21 mouse cellular contexts compared by ENCODE assay signal in the genomic region with DNA sequence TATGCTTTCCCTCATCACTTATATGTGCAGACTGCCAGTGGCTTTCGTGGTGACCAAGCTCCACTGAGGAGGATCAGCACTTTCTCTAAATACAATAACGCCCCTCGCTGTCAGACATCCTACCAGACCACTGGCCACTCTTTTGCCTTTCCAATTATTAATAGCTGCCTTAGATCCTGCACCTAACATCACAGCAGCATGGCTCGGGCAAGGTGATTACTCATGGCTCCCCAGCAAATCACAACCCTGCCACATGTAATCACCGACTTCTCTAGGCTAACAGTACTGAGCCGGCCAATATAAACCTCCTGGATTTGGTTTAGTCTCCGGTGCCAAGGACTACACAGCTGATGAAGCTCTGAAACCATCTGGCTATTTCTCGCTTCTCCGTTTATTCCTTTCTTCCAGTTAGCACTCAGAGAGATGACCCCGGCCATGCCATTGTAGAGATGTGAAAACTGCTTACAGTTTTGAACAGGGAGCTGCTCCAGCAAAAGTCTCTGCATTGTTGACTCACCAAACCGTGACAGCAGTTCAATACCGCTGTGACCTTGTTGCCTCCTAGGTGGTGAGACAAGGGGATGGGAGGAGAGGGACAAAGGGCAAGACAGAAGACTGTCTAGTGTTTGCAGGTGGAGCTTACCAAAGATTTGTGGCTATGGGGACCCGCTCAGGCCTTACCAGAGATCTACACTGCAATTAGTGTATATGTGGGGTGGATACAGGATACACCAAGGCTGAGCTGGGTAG. TPM values are rescaled to one million over a fixed set of nuclear protein-coding genes. Genes with fewer than 3 reads are reported as not detected.
A peak's percentile ranks its signal among the peaks of the same experiment; 100 is the strongest.
DNase-seq lines count a peak whose midpoint lies in the region; ATAC-seq and TF ChIP-seq lines count a peak whose summit lies in the region.
"Had no signal": no experiment of that assay in that cellular context is flagged by ENCODE, and none has a peak within 500 bp of the region (broad histone marks: within the 10 kb centered on the region; RNA-seq: fewer than 3 reads in every experiment).

No protein-coding gene starts in this region.

- TF ChIP-seq CTCF in lung, embryonic 14.5 days (IDR thresholded peaks at IDR 0.05; ENCODE audit: low read depth): no peak

- no peaks in the 10 kb centered on the region for H3K4me1 ChIP-seq in forebrain, embryonic 14.5 days (ENCODE audit: control insufficient read depth, insufficient read depth, low read length)
- no peaks in the 10 kb centered on the region for H3K4me1 ChIP-seq in forebrain, embryonic 11.5 days (replicated peaks; ENCODE audit: control insufficient read depth, insufficient read depth, low read length)
- H3K4me1 ChIP-seq in heart, embryonic 10.5 days: peaks cover 14% of the 10 kb centered on the region
- peaks cover 6% of the 10 kb centered on the region; the same call in 1 of the 2 replicates for H3K4me1 ChIP-seq in heart, embryonic 11.5 days (ENCODE audit: control insufficient read depth, insufficient read depth, low read length)
- H3K4me1 ChIP-seq in lung, embryonic 14.5 days (ENCODE audit: insufficient read depth): no peaks in the 10 kb centered on the region
- peaks cover 18% of the 10 kb centered on the region for H3K4me1 ChIP-seq in limb, embryonic 10.5 days
- H3K4me1 ChIP-seq: embryonic facial prominence, embryonic 12.5 days; hindbrain, embryonic 13.5 days had no signal

- H3K27ac ChIP-seq in forebrain, embryonic 14.5 days (ENCODE audit: low read depth, low read length): no peak overlapping the region
- H3K27ac ChIP-seq in forebrain, embryonic 11.5 days (ENCODE audit: low read depth, low read length): no peak overlapping the region
- no peak overlapping the region for H3K27ac ChIP-seq in heart, embryonic 10.5 days
- H3K27ac ChIP-seq in heart, embryonic 11.5 days (ENCODE audit: low read depth, low read length): no peak overlapping the region
- H3K27ac ChIP-seq in lung, embryonic 14.5 days (ENCODE audit: low read depth): no peak overlapping the region
- H3K27ac ChIP-seq in limb, embryonic 10.5 days: no peak overlapping the region
- H3K27ac ChIP-seq: embryonic facial prominence, embryonic 12.5 days; forebrain, embryonic 13.5 days; hindbrain, embryonic 13.5 days; hindbrain, postnatal 0 days had no signal

- WGBS in forebrain, embryonic 14.5 days: 77% methylated on average over 13 of the region's 13 CpGs
- WGBS in forebrain, embryonic 11.5 days: 86% methylated on average over 13 of the region's 13 CpGs
- 80% methylated on average over 13 of the region's 13 CpGs for WGBS in heart, embryonic 10.5 days
- 76% methylated on average over 13 of the region's 13 CpGs for WGBS in heart, embryonic 11.5 days (ENCODE audit: insufficient replicate concordance)
- WGBS in lung, embryonic 14.5 days: 56% methylated on average over 13 of the region's 13 CpGs
- WGBS in limb, embryonic 10.5 days: 85% methylated on average over 13 of the region's 13 CpGs

- no peaks in the 10 kb centered on the region for H3K9me3 ChIP-seq in forebrain, embryonic 14.5 days (replicated peaks; ENCODE audit: control insufficient read depth, low read length)
- H3K9me3 ChIP-seq in forebrain, embryonic 11.5 days (ENCODE audit: control insufficient read depth, low read length): no peaks in the 10 kb centered on the region
- no peaks in the 10 kb centered on the region for H3K9me3 ChIP-seq in heart, embryonic 10.5 days
- no peaks in the 10 kb centered on the region for H3K9me3 ChIP-seq in heart, embryonic 11.5 days (replicated peaks; ENCODE audit: control insufficient read depth, low read length)
- H3K9me3 ChIP-seq in lung, embryonic 14.5 days (ENCODE audit: low read depth, low read length): no peaks in the 10 kb centered on the region
- no peaks in the 10 kb centered on the region for H3K9me3 ChIP-seq in limb, embryonic 10.5 days (replicated peaks)
- H3K9me3 ChIP-seq: embryonic facial prominence, embryonic 12.5 days; forebrain, embryonic 13.5 days; hindbrain, embryonic 13.5 days had no signal

- no peak for ATAC-seq in forebrain, embryonic 14.5 days
- ATAC-seq in forebrain, embryonic 11.5 days (replicated peaks; ENCODE audit: low FRiP score): no peak
- ATAC-seq in heart, embryonic 11.5 days (replicated peaks; ENCODE audit: insufficient number of reproducible peaks, low FRiP score, low TSS enrichment): no peak
- peak; percentile 19; the same call in 1 of the 2 replicates for ATAC-seq in lung, embryonic 14.5 days (ENCODE audit: insufficient read depth)
- ATAC-seq: forebrain, embryonic 13.5 days; hindbrain, postnatal 0 days had no signal

- H3K4me3 ChIP-seq in forebrain, embryonic 14.5 days (ENCODE audit: low read depth, low read length): no peak overlapping the region
- H3K4me3 ChIP-seq in forebrain, embryonic 11.5 days (ENCODE audit: low read depth, low read length): no peak overlapping the region
- no peak overlapping the region for H3K4me3 ChIP-seq in heart, embryonic 10.5 days
- H3K4me3 ChIP-seq in heart, embryonic 11.5 days (ENCODE audit: low read depth, low read length): no peak overlapping the region
- H3K4me3 ChIP-seq in lung, embryonic 14.5 days (ENCODE audit: low read depth, low read length): no peak overlapping the region
- H3K4me3 ChIP-seq in limb, embryonic 10.5 days: no peak overlapping the region
- H3K4me3 ChIP-seq: embryonic facial prominence, embryonic 12.5 days; forebrain, embryonic 13.5 days; hindbrain, embryonic 13.5 days had no signal

- H3K4me2 ChIP-seq in forebrain, embryonic 14.5 days (ENCODE audit: low read length): no peak overlapping the region
- H3K4me2 ChIP-seq in forebrain, embryonic 11.5 days (ENCODE audit: low read depth, low read length, severe bottlenecking): no peak overlapping the region
- H3K4me2 ChIP-seq in heart, embryonic 11.5 days: no peak overlapping the region
- no peak overlapping the region for H3K4me2 ChIP-seq in lung, embryonic 14.5 days
- H3K4me2 ChIP-seq: embryonic facial prominence, embryonic 12.5 days; forebrain, embryonic 13.5 days; hindbrain, embryonic 13.5 days had no signal

- no peaks in the 10 kb centered on the region for H3K36me3 ChIP-seq in forebrain, embryonic 14.5 days (ENCODE audit: control insufficient read depth, insufficient read depth, low read length)
- H3K36me3 ChIP-seq in forebrain, embryonic 11.5 days (ENCODE audit: control insufficient read depth, insufficient read depth, low read length): no peaks in the 10 kb centered on the region; the same call in 1 of the 2 replicates
- H3K36me3 ChIP-seq in heart, embryonic 10.5 days: no peaks in the 10 kb centered on the region
- H3K36me3 ChIP-seq in heart, embryonic 11.5 days (ENCODE audit: control insufficient read depth, insufficient read depth, low read length): no peaks in the 10 kb centered on the region
- no peaks in the 10 kb centered on the region for H3K36me3 ChIP-seq in lung, embryonic 14.5 days (ENCODE audit: insufficient read depth)
- H3K36me3 ChIP-seq in limb, embryonic 10.5 days: no peaks in the 10 kb centered on the region
- H3K36me3 ChIP-seq: embryonic facial prominence, embryonic 12.5 days had no signal

- H3K9ac ChIP-seq in forebrain, embryonic 14.5 days (ENCODE audit: low read length): no peak overlapping the region
- H3K9ac ChIP-seq in forebrain, embryonic 11.5 days (ENCODE audit: low read length): no peak overlapping the region
- H3K9ac ChIP-seq in heart, embryonic 11.5 days (ENCODE audit: low read depth, low read length): no peak overlapping the region
- no peak overlapping the region for H3K9ac ChIP-seq in lung, embryonic 14.5 days
- H3K9ac ChIP-seq: embryonic facial prominence, embryonic 12.5 days had no signal

- H3K27me3 ChIP-seq in forebrain, embryonic 14.5 days (replicated peaks; ENCODE audit: control insufficient read depth, insufficient read depth, low read length): no peaks in the 10 kb centered on the region
- no peaks in the 10 kb centered on the region for H3K27me3 ChIP-seq in forebrain, embryonic 11.5 days (ENCODE audit: control insufficient read depth, insufficient read depth, low read length)
- H3K27me3 ChIP-seq in heart, embryonic 10.5 days (ENCODE audit: insufficient read depth, poor library complexity, severe bottlenecking): no peaks in the 10 kb centered on the region
- H3K27me3 ChIP-seq in heart, embryonic 11.5 days (ENCODE audit: control insufficient read depth, insufficient read depth, low read length): no peaks in the 10 kb centered on the region
- no peaks in the 10 kb centered on the region for H3K27me3 ChIP-seq in lung, embryonic 14.5 days (ENCODE audit: insufficient read depth, low read length)
- H3K27me3 ChIP-seq in limb, embryonic 10.5 days (ENCODE audit: low read depth, poor library complexity, severe bottlenecking): no peaks in the 10 kb centered on the region
- H3K27me3 ChIP-seq: embryonic facial prominence, embryonic 12.5 days; forebrain, embryonic 13.5 days had no signal

- DNase-seq in forebrain, embryonic 14.5 days (ENCODE audit: low spot score): peak; percentile 29
- DNase-seq in forebrain, embryonic 11.5 days (ENCODE audit: low spot score): no peak
- peak; percentile 57 for DNase-seq in heart, embryonic 10.5 days (ENCODE audit: low spot score)
- peak; percentile 35 for DNase-seq in lung, embryonic 14.5 days
- DNase-seq in lung, postnatal 14 days: no peak
- DNase-seq in limb, embryonic 10.5 days (ENCODE audit: low spot score): peak; percentile 23
- no peak for DNase-seq in thymus, postnatal 25 days
- DNase-seq: adrenal gland, postnatal 25 days; cerebellum, adult 2 months; cerebellum, postnatal 25 days; gastrocnemius, postnatal 14 days; heart, postnatal 10 days had no signal

RNA-seq across cellular contexts. Expression of a gene that starts 19.2 kb away (rescaled TPM):
- polyA plus RNA-seq in forebrain, embryonic 14.5 days (2014; fragmentation: Nextera tagmentation; extraction: Ambion mirVana): 21.0 and 22.9 TPM in 2 replicates
- 8.2 and 8.8 TPM in 2 replicates for polyA plus RNA-seq in forebrain, embryonic 11.5 days (2014; fragmentation: Nextera tagmentation; extraction: Ambion mirVana)
- polyA plus RNA-seq in heart, embryonic 10.5 days (2016; fragmentation: Nextera tagmentation; extraction: Ambion mirVana): 2.8 and 3.6 TPM in 2 replicates
- polyA plus RNA-seq in heart, embryonic 11.5 days (2014; fragmentation: Nextera tagmentation; extraction: Ambion mirVana): 2.5 TPM in 2 replicates
- 1.9 and 2.3 TPM in 2 replicates for polyA plus RNA-seq in lung, embryonic 14.5 days (2014; fragmentation: Nextera tagmentation; extraction: Ambion mirVana)
- 4.9 and 6.0 TPM in 2 replicates for polyA plus RNA-seq in limb, embryonic 10.5 days (2016; fragmentation: Nextera tagmentation; extraction: Ambion mirVana)

RNA-seq across cellular contexts. Expression of a gene that starts 19.2 kb away (rescaled TPM):
- polyA plus RNA-seq in forebrain, embryonic 14.5 days (2014; fragmentation: Nextera tagmentation; extraction: Ambion mirVana): 21.9 and 23.9 TPM in 2 replicates
- 21.8 TPM in 2 replicates for polyA plus RNA-seq in forebrain, embryonic 11.5 days (2014; fragmentation: Nextera tagmentation; extraction: Ambion mirVana)
- polyA plus RNA-seq in heart, embryonic 10.5 days (2016; fragmentation: Nextera tagmentation; extraction: Ambion mirVana): 15.5 and 17.3 TPM in 2 replicates
- polyA plus RNA-seq in heart, embryonic 11.5 days (2014; fragmentation: Nextera tagmentation; extraction: Ambion mirVana): 16.8 and 17.6 TPM in 2 replicates
- 20.0 and 20.8 TPM in 2 replicates for polyA plus RNA-seq in lung, embryonic 14.5 days (2014; fragmentation: Nextera tagmentation; extraction: Ambion mirVana)
- 21.2 and 22.3 TPM in 2 replicates for polyA plus RNA-seq in limb, embryonic 10.5 days (2016; fragmentation: Nextera tagmentation; extraction: Ambion mirVana)

RNA-seq across cellular contexts. Expression of a gene that starts 21.1 kb away (rescaled TPM):
- polyA plus RNA-seq in forebrain, embryonic 14.5 days (2014; fragmentation: Nextera tagmentation; extraction: Ambion mirVana): not detected in 2 replicates
- not detected in 2 replicates for polyA plus RNA-seq in forebrain, embryonic 11.5 days (2014; fragmentation: Nextera tagmentation; extraction: Ambion mirVana)
- polyA plus RNA-seq in heart, embryonic 10.5 days (2016; fragmentation: Nextera tagmentation; extraction: Ambion mirVana): not detected in 2 replicates
- polyA plus RNA-seq in heart, embryonic 11.5 days (2014; fragmentation: Nextera tagmentation; extraction: Ambion mirVana): not detected in 2 replicates
- polyA plus RNA-seq in lung, embryonic 14.5 days (2014; fragmentation: Nextera tagmentation; extraction: Ambion mirVana): not detected in 2 replicates
- not detected in 2 replicates for polyA plus RNA-seq in limb, embryonic 10.5 days (2016; fragmentation: Nextera tagmentation; extraction: Ambion mirVana)
- polyA plus RNA-seq: cerebellum, adult 2 months; cortical plate, adult 2 months; embryonic facial prominence, embryonic 12.5 days; forebrain, embryonic 13.5 days; gonadal fat pad, adult 2 months; heart, embryonic 14.5 days; hindbrain, embryonic 13.5 days; hindbrain, postnatal 0 days; intestine, embryonic 14.5 days had no signal

RNA-seq across cellular contexts. Expression of a gene that starts 30.9 kb away (rescaled TPM):
- polyA plus RNA-seq in forebrain, embryonic 14.5 days (2014; fragmentation: Nextera tagmentation; extraction: Ambion mirVana): 0.51 and 0.77 TPM in 2 replicates
- 0.75 and 1.0 TPM in 2 replicates for polyA plus RNA-seq in forebrain, embryonic 11.5 days (2014; fragmentation: Nextera tagmentation; extraction: Ambion mirVana)
- polyA plus RNA-seq in heart, embryonic 10.5 days (2016; fragmentation: Nextera tagmentation; extraction: Ambion mirVana): 0.48 and 0.51 TPM in 2 replicates
- 0.46 and 0.73 TPM in 2 replicates for polyA plus RNA-seq in heart, embryonic 11.5 days (2014; fragmentation: Nextera tagmentation; extraction: Ambion mirVana)
- polyA plus RNA-seq in lung, embryonic 14.5 days (2014; fragmentation: Nextera tagmentation; extraction: Ambion mirVana): 0.42 and 0.96 TPM in 2 replicates
- polyA plus RNA-seq in limb, embryonic 10.5 days (2016; fragmentation: Nextera tagmentation; extraction: Ambion mirVana): 1.2 and 1.4 TPM in 2 replicates

RNA-seq across cellular contexts. Expression of a gene that starts 31.0 kb away (rescaled TPM):
- polyA plus RNA-seq in forebrain, embryonic 14.5 days (2014; fragmentation: Nextera tagmentation; extraction: Ambion mirVana): 26.1 and 29.2 TPM in 2 replicates
- 31.1 and 34.2 TPM in 2 replicates for polyA plus RNA-seq in forebrain, embryonic 11.5 days (2014; fragmentation: Nextera tagmentation; extraction: Ambion mirVana)
- 12.4 and 13.8 TPM in 2 replicates for polyA plus RNA-seq in heart, embryonic 10.5 days (2016; fragmentation: Nextera tagmentation; extraction: Ambion mirVana)
- 15.4 and 16.0 TPM in 2 replicates for polyA plus RNA-seq in heart, embryonic 11.5 days (2014; fragmentation: Nextera tagmentation; extraction: Ambion mirVana)
- 18.0 and 18.7 TPM in 2 replicates for polyA plus RNA-seq in lung, embryonic 14.5 days (2014; fragmentation: Nextera tagmentation; extraction: Ambion mirVana)
- 19.5 and 22.4 TPM in 2 replicates for polyA plus RNA-seq in limb, embryonic 10.5 days (2016; fragmentation: Nextera tagmentation; extraction: Ambion mirVana)

Comparison
In these comparisons a context has a peak if more than half of its experiments do, and no peak if none do; other contexts are left out.
1. DNase-seq: peak in forebrain, embryonic 14.5 days (single experiment), heart, embryonic 10.5 days (single experiment), lung, embryonic 14.5 days (single experiment) and limb, embryonic 10.5 days (single experiment); none in forebrain, embryonic 11.5 days (single experiment), lung, postnatal 14 days (single experiment) and thymus, postnatal 25 days (single experiment).